Mouse (Mus musculus) embryonic facial prominence, embryonic 14.5 days (tissue): ENCODE measurements around the gene Hdac8. TPM values are rescaled to one million over a fixed set of nuclear protein-coding genes. Genes with fewer than 3 reads are reported as not detected.

Source experiments
- ATAC-seq: fragments of 200-750 bp; cut with Nextera tagmentation; 2 replicates; pipeline ENCODE4 v1.8.0; 2017; ENCODE audit warnings: low read depth, moderate number of reproducible peaks, moderate TSS enrichment
- DNase-seq: peaks from one replicate; pipeline ENCODE4 v3.0.0-alpha.2; 2015; ENCODE audit warnings: low spot score
- H3K27ac ChIP-seq: fragments of 300-500 bp; sonication (generic); replicated peaks from 2 replicates; pipeline ENCODE4 v1.5.1; 2014; ENCODE audit warnings: low read depth, mild to moderate bottlenecking, low read length, moderate library complexity
- H3K27me3 ChIP-seq: fragments of 300-500 bp; sonication (generic); replicated peaks from 2 replicates; pipeline ENCODE4 v1.6.1; 2014; ENCODE audit warnings: low read length; ENCODE audit not compliant: control insufficient read depth, insufficient read depth
- H3K36me3 ChIP-seq: fragments of 300-500 bp; sonication (generic); 2 replicates; pipeline ENCODE4 v1.6.1; 2014; ENCODE audit warnings: low read length, mixed read lengths; ENCODE audit not compliant: control insufficient read depth, insufficient read depth
- H3K4me1 ChIP-seq: fragments of 300-500 bp; sonication (generic); 2 replicates; pipeline ENCODE4 v1.6.1; 2014; ENCODE audit warnings: antibody characterized with exemption, low read length; ENCODE audit not compliant: control insufficient read depth, insufficient read depth
- H3K4me2 ChIP-seq: fragments of 300-500 bp; sonication (generic); 2 replicates; pipeline ENCODE4 v1.6.1; 2014; ENCODE audit warnings: low read depth, mild to moderate bottlenecking, low read length, moderate library complexity, mixed read lengths
- H3K4me3 ChIP-seq: fragments of 300-500 bp; sonication (generic); 2 replicates; pipeline ENCODE4 v1.5.1; 2014; ENCODE audit warnings: low read depth, mild to moderate bottlenecking, low read length
- H3K9ac ChIP-seq: fragments of 300-500 bp; sonication (generic); 2 replicates; pipeline ENCODE4 v1.6.1; 2014; ENCODE audit warnings: low read depth, mild to moderate bottlenecking, low read length, moderate library complexity, mixed read lengths
- H3K9me3 ChIP-seq: fragments of 300-500 bp; sonication (generic); 2 replicates; pipeline ENCODE4 v1.6.1; 2016; ENCODE audit warnings: low read length; ENCODE audit not compliant: control insufficient read depth
- WGBS: fragments of 180-500 bp; shearing (Covaris S2); extraction: QIAGEN DNeasy Blood & Tissue Kit; methylation state at CpG from one replicate; pipeline ENCODE4 v1.1.7; 2014; 5-methylcytosine and 5-hydroxymethylcytosine counted together
- polyA plus RNA-seq: library from polyadenylated mRNA; unstranded; fragments of >200 nt; fragmentation: Nextera tagmentation; extraction: Ambion mirVana; gene quantifications from 2 replicates; pipeline ENCODE4 v1.2.1, GENCODE M21; 2014

Hdac8 gene
- polyA plus RNA-seq, 1 experiment from 2014 or later, result 3.0 TPM

DNA sequence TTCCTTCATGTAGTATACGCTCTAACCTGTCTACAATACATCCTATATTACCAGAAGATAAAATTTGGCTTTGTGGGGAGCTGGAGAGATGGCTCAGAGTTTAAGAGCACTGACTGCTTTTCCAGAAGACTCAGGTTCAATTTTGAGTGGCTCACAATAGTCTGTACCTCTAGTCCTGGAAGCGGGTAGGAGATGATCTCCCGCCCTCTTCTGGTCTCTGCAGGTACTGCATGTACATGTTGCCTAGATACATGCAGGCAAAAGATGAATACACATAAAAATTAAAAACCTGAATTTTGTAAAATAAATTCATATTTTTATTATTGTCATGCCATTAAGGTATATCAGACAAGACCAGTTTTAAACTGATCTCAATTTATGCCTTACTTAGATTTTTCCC is 28.4 kb downstream of the Hdac8 start:
- Histone ChIP-seq H3K9me3 (no peaks in the 10 kb centered on the region), H3K4me1 (no peaks in the 10 kb centered on the region), H3K9ac (no peak overlapping the region), H3K27ac (no peak overlapping the region), H3K4me2 (no peak overlapping the region), H3K27me3 (peaks cover 6% of the 10 kb centered on the region), H3K36me3 (no peaks in the 10 kb centered on the region), H3K4me3 (no peak overlapping the region)
- DNase-seq (peak; percentile 52), ATAC-seq (no peak)
- WGBS, result 38% methylated on average over 3 of the region's 3 CpGs

DNA sequence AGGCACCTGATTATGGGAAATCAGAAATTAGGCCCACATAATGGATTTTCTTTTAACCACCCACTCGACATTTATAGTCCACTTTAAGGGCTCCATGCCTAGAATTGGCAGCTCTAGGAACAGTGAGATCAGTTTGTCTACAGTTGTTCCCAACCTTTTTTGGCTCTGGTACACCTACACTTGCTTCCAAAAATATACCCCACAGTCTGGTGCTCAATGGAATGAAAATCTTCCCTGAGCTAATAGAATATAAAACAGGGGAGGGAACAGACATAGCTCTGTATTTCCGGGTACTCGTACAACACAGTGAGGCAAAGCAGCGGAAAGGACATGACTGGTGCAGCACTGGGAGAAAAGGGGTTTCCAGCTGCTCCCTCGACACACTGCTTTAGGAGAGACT is 29.6 kb downstream of the Hdac8 start:
- DNase-seq (no peak), ATAC-seq (no peak)
- Histone ChIP-seq H3K9me3 (no peaks in the 10 kb centered on the region), H3K27ac (no peak overlapping the region), H3K4me1 (no peaks in the 10 kb centered on the region), H3K27me3 (peaks cover 10% of the 10 kb centered on the region), H3K36me3 (no peaks in the 10 kb centered on the region), H3K4me3 (no peak overlapping the region), H3K4me2 (no peak overlapping the region), H3K9ac (no peak overlapping the region)
- WGBS, result 80% methylated on average over 5 of the region's 5 CpGs

GRCm38 (mm10) chrX:102418343-102419127 is 86.6 kb downstream of the Hdac8 start:
- H3K9me3 ChIP-seq, result no peaks in the 10 kb centered on the region
- H3K4me2 ChIP-seq, result no peak overlapping the region; the same call in 1 of the 2 replicates
- 51% methylated on average over 8 of the region's 8 CpGs for WGBS
- H3K27ac ChIP-seq, result no peak overlapping the region
- peaks cover 4% of the 10 kb centered on the region; the same call in 1 of the 2 replicates for H3K4me1 ChIP-seq
- ATAC-seq, result peak; percentile 76; the same call in 1 of the 2 replicates
- no peak overlapping the region for H3K4me3 ChIP-seq
- no peaks in the 10 kb centered on the region for H3K36me3 ChIP-seq
- H3K9ac ChIP-seq, result no peak overlapping the region
- H3K27me3 ChIP-seq, result peaks cover 27% of the 10 kb centered on the region
- peak; percentile 77 for DNase-seq

GRCm38 (mm10) chrX:102416972-102417371 is 88.2 kb downstream of the Hdac8 start:
- 78% methylated on average over 4 of the region's 4 CpGs for WGBS
- H3K4me2 ChIP-seq, result no peak overlapping the region
- no peaks in the 10 kb centered on the region for H3K36me3 ChIP-seq
- peaks cover 4% of the 10 kb centered on the region; the same call in 1 of the 2 replicates for H3K4me1 ChIP-seq
- H3K4me3 ChIP-seq, result no peak overlapping the region
- peaks cover 27% of the 10 kb centered on the region for H3K27me3 ChIP-seq
- H3K9ac ChIP-seq, result no peak overlapping the region
- no peak overlapping the region for H3K27ac ChIP-seq
- H3K9me3 ChIP-seq, result no peaks in the 10 kb centered on the region
- no peak for DNase-seq
- no peak for ATAC-seq

- no peak overlapping the region for H3K9ac ChIP-seq
- no peaks in the 10 kb centered on the region for H3K9me3 ChIP-seq
- ATAC-seq (no peak), DNase-seq (no peak)
- H3K4me3 ChIP-seq, result no peak overlapping the region
- 59% methylated on average over 4 of the region's 4 CpGs for WGBS
- no peak overlapping the region for H3K27ac ChIP-seq
- H3K36me3 ChIP-seq, result no peaks in the 10 kb centered on the region
- H3K4me1 ChIP-seq, result peaks cover 4% of the 10 kb centered on the region; the same call in 1 of the 2 replicates
- H3K4me2 ChIP-seq, result no peak overlapping the region
- H3K27me3 ChIP-seq, result peaks cover 27% of the 10 kb centered on the region
Observed at GRCm38 (mm10) chrX:102416386-102416785, 88.8 kb downstream of the Hdac8 start.

- no peak overlapping the region for H3K9ac ChIP-seq
- no peak for ATAC-seq
- no peak for DNase-seq
Observed at GRCm38 (mm10) chrX:102384765-102385164, 120.4 kb downstream of the Hdac8 start.

GRCm38 (mm10) chrX:102383151-102383550 is 122.0 kb downstream of the Hdac8 start:
- DNase-seq, result no peak
- H3K27ac ChIP-seq, result no peak overlapping the region
- H3K9ac ChIP-seq, result no peak overlapping the region
- H3K4me3 ChIP-seq, result no peak overlapping the region
- ATAC-seq, result no peak
- H3K27me3 ChIP-seq, result no peaks in the 10 kb centered on the region; the same call in 1 of the 2 replicates
- 56% methylated on average over 7 of the region's 7 CpGs for WGBS
- H3K4me1 ChIP-seq, result no peaks in the 10 kb centered on the region
- no peaks in the 10 kb centered on the region for H3K9me3 ChIP-seq
- H3K4me2 ChIP-seq, result no peak overlapping the region
- no peaks in the 10 kb centered on the region for H3K36me3 ChIP-seq

More at GRCm38 (mm10) chrX:102384765-102385164, 120.4 kb downstream of the Hdac8 start:
- no peak overlapping the region for H3K27ac ChIP-seq
- no peak overlapping the region for H3K4me2 ChIP-seq
- H3K4me1 ChIP-seq, result no peaks in the 10 kb centered on the region
- H3K27me3 ChIP-seq, result no peaks in the 10 kb centered on the region; the same call in 1 of the 2 replicates
- 70% methylated on average over 3 of the region's 3 CpGs for WGBS
- no peaks in the 10 kb centered on the region for H3K9me3 ChIP-seq
- H3K36me3 ChIP-seq, result no peaks in the 10 kb centered on the region
- H3K4me3 ChIP-seq, result no peak overlapping the region

- Histone ChIP-seq H3K9me3 (no peaks in the 10 kb centered on the region), H3K4me2 (no peak overlapping the region), H3K4me1 (no peaks in the 10 kb centered on the region), H3K9ac (no peak overlapping the region), H3K4me3 (no peak overlapping the region), H3K27me3 (peaks cover 13% of the 10 kb centered on the region), H3K27ac (no peak overlapping the region), H3K36me3 (no peaks in the 10 kb centered on the region)
- ATAC-seq (no peak), DNase-seq (no peak)
- 88% methylated on average over 3 of the region's 3 CpGs for WGBS
Observed at GRCm38 (mm10) chrX:102366510-102366909, 138.6 kb downstream of the Hdac8 start.

- no peak overlapping the region for H3K4me3 ChIP-seq
- H3K27ac ChIP-seq, result no peak overlapping the region
- H3K9me3 ChIP-seq, result no peaks in the 10 kb centered on the region
- ATAC-seq (no peak), DNase-seq (no peak)
- WGBS, result 88% methylated on average over 2 of the region's 2 CpGs
- no peaks in the 10 kb centered on the region for H3K36me3 ChIP-seq
- no peaks in the 10 kb centered on the region for H3K4me1 ChIP-seq
- H3K4me2 ChIP-seq, result no peak overlapping the region
- peaks cover 8% of the 10 kb centered on the region; the same call in 1 of the 2 replicates for H3K27me3 ChIP-seq
- no peak overlapping the region for H3K9ac ChIP-seq
Observed at GRCm38 (mm10) chrX:102362244-102362643, 142.9 kb downstream of the Hdac8 start.
